Mouse (Mus musculus) common myeloid progenitor, adult 5-6 weeks (primary cell): ENCODE results near the gene Rft1. TPM values are rescaled to one million over a fixed set of nuclear protein-coding genes. Genes with fewer than 3 reads are reported as not detected.
"Not testable (repeated sequence)": the region's sequence is repeated elsewhere in the genome, so short reads cannot be mapped to it uniquely, and the experiment has no call there.

Source experiments
- ATAC-seq: replicated peaks from 2 replicates; pipeline ENCODE4 v1.8.0; 2016; ENCODE audit warnings: low read depth, mild to moderate bottlenecking, moderate TSS enrichment, inconsistent platforms; ENCODE audit not compliant: poor library complexity, severe bottlenecking
- total RNA-seq: library from RNA; stranded (forward); fragments of 200-1000, 187-1606 nt; gene quantifications from 2 replicates; pipeline ENCODE4 v1.2.3, GENCODE M21; 2017

The Rft1 gene
- total RNA-seq, 1 experiment from 2014 or later, result 18.3 TPM

- peak; percentile 30; the same call in 1 of the 2 replicates for ATAC-seq
These were observed 62.1 kb downstream of the Rft1 start for GRCm38 (mm10) chr14:30716051-30716952.

GRCm38 (mm10) chr14:30716953-30717285 is 62.8 kb downstream of the Rft1 start:
- ATAC-seq, result no peak

DNA sequence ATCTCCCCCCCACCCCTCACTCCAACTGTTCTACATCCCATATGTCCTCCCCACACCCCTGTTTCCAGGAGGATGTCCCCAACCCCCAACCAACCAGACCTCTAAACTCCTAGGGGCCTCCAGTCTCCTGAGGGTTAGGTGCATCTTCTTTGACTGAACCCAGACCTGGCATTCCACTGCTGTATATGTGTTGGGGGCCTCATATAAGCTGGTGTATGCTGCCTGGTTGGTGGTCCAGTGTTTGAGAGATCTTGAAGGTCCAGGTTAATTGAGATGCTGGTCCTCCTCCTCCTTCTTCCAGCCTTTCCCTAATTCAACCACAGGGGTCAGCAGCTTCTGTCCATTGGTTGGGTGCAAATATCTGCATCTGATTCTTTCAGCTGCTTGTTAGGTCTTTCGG is 64.5 kb downstream of the Rft1 start:
- ATAC-seq, result not testable (repeated sequence)

GRCm38 (mm10) chr14:30719514-30719913 is 65.4 kb downstream of the Rft1 start:
- no peak for ATAC-seq

DNA sequence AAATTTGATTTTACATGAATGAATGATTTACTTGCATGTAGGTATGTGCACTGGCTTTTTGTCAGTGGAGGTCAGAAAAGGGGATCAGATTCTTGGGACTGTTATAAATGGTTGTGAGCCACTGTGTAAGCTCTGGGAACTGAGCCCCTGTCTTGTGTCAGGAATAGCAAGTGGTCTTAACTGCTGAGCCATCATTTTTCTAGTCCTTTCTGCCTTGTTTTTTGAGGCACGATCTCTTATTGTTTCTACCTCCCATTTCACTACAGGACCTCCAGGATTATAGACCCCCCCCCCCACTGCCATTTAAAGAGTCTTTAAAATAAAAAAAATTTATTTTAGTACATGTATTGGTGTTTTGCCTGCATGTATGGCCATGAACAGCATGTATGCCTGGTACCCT is 67.7 kb downstream of the Rft1 start:
- no peak for ATAC-seq

DNA sequence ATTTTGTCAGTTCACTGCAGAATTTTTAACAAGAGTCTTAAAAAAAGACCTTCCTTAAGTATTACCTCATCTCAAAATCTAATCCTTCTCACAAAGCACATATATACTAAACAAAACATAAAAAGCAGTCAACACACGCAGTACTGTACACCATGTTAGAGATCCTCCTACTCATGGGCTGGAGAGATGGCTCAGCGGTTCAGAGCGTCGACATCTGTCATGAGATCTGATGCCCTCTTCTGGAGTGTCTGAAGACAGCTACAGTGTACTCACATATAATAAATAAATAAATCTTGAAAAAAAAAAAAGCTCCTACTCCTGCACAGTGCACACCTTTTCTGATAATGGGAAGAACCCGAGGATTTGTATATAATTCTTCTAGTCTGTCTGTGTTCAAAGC is 68.2 kb downstream of the Rft1 start:
- ATAC-seq, result no peak

DNA sequence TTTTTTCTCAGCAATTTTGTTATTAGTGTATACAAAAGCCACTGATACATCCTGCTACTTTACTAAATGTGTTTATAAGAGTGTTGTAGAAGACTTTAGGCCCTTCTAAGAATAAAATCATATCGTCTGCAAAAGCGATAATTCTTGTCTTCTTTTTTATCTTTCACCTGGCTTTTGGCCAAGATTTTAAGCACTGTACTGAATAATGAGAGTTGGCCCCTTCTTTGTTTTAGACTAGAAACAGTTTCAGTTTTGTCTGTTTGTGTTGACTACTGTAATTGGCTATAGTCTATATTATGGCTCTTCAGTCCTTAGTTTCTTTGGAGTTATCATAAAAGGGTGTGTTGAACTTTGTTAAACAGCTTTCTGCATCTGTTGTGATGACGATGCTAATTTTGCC is 77.7 kb downstream of the Rft1 start:
- no peak for ATAC-seq

DNA sequence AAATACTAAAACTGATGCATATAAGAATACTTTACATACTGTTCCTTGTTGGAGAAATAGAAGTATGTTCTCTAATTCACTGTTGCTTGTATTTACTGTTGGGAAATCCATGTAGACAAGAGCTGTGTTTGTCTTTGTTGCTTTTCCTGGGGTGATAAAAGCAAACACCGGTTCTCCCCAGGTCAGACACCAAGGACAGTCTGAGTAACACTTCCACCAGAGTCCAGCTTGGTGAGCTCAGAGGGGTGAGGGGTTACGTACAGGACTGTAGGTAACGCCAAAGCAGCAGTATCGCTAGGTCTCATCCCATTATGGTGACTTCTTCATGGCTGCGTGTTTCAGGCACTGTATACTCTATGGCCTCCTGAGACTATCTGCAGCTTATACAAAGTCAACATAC is 80.5 kb downstream of the Rft1 start:
- no peak for ATAC-seq

DNA sequence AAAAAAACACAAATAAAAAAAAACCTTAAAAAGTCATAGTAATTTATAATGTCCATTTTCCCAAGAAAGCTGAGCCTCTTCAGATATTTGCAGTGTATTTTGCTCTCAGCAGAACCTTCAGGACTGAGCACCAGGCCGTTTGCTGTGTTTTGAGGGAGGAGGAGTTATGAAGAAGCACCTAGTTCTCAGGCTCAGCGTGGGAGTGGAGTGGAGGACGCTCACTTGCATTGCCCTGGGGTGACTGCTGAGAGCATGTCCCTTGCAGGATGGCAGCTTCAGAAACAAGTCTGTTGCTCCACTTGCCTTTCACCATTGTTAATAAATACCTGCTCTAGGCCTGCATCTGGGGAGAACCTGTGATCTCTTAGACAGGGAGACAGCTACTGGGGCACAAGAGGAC is 81.7 kb downstream of the Rft1 start:
- no peak for ATAC-seq

- no peak for ATAC-seq
These were observed 82.3 kb downstream of the Rft1 start for GRCm38 (mm10) chr14:30736413-30736812.

Other genes starting within 250 kb of the Rft1 start
- gene Dcp1a, start 174.8 kb upstream of the Rft1 start, total RNA-seq, result 26.4 and 32.9 TPM in 2 replicates
- gene Cacna1d, start 162.9 kb upstream of the Rft1 start, total RNA-seq, result 0.49 and 0.78 TPM in 2 replicates
- gene Tkt, start 106.0 kb upstream of the Rft1 start, total RNA-seq, result 450 and 458 TPM in 2 replicates
- 80.4 and 81.1 TPM in 2 replicates for gene Prkcd, start 28.1 kb upstream of the Rft1 start, total RNA-seq
- 16.0 and 18.9 TPM in 2 replicates for gene Sfmbt1, start 60.5 kb downstream of the Rft1 start, total RNA-seq
- 6.4 and 6.8 TPM in 2 replicates for gene Tmem110, start 171.2 kb downstream of the Rft1 start, total RNA-seq
- gene Mustn1, start 224.8 kb downstream of the Rft1 start, total RNA-seq, result 0.78 TPM in 1 of 2 replicates, not detected in the other
- gene Itih4, start 232.1 kb downstream of the Rft1 start, total RNA-seq, result not detected in 2 replicates